Mouse (Mus musculus): ENCODE data around the gene Naa10.

Naa10 gene

DNA sequence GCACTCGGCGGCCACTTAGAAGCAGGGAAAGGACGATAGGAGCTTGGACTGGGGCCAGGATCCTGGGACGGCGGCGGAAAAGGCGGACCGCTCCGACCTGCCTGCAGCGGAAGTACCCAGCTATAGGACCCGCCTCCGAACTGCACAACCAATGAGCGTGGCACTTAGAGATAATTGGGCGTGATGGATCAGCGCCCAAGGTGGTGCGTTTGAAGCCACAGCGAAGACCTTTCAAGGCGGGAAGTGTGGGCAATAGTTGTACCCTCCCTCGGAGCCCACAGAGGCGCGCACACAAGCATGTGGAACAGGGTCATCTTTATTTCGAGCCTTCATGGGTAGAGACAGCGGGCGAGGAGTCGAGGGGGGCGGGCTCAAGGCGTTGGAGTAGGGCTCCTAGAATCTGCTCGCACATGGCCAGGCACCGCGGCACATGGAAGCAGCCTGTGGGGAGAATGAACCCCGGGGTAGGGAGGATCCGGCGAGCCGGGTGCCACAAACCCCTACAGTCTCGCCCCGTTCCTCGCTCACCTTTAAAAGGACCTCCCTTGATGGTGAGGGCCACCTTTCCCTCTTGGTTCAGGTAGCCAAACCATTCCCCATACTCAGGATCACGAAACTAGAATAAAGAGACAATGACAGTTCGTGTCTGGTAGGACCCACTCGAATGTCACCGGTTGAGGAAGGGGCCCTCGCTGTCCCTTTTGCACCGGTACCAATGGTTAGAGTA, at the start of gene Naa10, which contains the start of gene Arhgap4:
Gene Naa10 (minus strand): TSS at position 122 of the 727 bp plus-strand sequence.
Gene Arhgap4 (minus strand): TSS at position 48 of the 727 bp plus-strand sequence.
- peak; percentile 90 to 92 for DNase-seq

DNA sequence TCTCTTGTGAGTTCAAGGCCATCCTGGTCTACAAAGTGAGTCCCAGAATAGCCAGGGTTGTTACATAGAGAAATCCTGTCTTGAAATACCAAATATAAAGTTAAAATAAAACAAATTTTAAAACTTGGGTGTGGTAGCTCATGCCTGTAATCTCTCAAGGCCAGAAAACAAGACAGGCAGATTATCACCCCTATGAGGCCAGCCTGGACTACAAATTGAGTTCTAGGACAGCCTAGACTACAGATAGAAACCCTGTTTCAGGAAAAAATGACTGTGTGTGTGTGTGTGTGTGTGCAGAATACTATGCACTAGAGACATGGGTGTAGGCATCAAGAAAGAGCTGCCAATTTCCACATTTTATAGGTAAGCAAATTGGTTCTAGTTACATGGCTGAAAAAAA, 49.0 kb upstream of the Naa10 start:
- DNase-seq = no peak

DNA sequence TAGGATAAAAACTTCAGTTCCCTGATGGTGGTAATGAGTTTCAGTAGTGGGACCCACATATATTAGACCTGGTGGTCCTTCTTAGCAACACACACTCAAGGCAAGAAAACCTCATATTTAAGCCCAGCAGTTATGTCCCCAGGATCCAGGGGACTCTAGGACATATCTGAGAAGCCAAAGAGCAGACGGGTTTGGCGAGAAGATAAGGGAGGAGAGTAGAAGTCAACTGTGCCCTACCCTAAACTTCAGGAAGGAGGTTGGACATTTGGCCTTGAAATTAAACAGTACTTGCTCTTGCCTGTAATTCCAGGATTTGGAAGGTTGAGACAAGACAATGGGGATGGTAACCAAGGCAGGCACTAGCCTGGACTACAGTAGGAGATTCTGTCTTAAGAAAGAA, 48.0 kb upstream of the Naa10 start:
- no peak for DNase-seq

DNA sequence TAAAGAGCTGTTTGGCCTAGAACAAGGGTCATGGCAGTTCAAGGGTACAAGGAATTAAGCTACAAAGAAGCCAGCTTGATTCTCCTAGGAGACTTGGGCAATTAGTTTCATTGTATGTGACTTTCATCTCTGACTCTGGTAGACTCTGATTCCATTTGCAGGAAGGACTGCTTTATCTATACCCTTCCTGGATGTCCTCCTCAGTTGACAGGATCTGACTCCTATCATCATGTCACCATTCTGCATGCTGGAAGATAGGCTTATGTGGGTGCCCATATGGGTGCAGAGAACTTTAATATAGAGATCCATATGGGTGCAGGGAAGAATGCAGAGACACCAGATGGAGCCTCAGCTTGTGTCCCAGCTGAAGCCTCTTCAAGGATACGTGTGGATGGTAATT, 47.4 kb upstream of the Naa10 start:
- DNase-seq = no peak

DNA sequence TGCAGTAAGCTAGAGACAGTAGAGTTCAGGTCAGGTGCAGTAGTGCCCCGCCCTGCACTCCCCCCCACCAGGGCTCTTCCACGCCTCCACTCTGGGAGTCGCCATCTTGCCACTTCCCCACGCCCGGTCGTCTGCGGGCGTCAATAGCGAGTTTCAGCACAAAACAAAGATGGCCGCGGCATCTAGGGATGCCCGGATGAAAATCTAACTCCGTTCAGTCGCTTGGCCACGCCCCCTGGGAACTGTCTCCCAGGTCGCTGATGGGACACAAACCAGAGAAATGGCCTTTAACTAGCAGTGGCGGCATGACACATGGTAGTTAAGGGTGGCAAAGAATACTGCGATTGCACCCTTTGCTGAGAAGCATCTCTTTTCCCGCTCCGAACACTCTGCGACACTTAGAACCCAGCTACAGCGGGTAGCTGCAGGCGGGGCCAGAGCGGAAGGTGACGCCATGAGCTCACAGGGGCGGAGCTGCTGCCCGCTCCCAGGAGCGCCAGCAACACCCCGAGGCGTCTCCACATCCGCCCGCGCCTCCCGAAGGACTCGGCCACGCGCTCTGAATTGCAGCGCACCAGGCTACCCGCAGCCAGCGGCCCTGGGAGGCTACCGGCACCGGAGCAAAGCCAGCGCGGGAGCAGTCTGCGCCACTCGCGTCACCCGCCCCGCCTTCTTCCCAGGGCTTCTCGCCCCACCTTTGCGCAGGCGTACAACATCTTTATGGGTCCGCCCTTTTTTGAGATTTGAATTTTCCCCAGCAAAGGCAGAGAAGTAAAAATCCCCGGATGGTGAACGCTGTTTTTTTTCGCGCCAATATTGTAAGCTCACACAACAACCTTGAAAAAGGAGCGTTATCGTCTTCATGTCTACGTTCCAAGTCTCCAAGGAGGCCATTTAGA, 45.7 kb upstream of the Naa10 start:
- DNase-seq = peak; percentile 89 to 90

DNA sequence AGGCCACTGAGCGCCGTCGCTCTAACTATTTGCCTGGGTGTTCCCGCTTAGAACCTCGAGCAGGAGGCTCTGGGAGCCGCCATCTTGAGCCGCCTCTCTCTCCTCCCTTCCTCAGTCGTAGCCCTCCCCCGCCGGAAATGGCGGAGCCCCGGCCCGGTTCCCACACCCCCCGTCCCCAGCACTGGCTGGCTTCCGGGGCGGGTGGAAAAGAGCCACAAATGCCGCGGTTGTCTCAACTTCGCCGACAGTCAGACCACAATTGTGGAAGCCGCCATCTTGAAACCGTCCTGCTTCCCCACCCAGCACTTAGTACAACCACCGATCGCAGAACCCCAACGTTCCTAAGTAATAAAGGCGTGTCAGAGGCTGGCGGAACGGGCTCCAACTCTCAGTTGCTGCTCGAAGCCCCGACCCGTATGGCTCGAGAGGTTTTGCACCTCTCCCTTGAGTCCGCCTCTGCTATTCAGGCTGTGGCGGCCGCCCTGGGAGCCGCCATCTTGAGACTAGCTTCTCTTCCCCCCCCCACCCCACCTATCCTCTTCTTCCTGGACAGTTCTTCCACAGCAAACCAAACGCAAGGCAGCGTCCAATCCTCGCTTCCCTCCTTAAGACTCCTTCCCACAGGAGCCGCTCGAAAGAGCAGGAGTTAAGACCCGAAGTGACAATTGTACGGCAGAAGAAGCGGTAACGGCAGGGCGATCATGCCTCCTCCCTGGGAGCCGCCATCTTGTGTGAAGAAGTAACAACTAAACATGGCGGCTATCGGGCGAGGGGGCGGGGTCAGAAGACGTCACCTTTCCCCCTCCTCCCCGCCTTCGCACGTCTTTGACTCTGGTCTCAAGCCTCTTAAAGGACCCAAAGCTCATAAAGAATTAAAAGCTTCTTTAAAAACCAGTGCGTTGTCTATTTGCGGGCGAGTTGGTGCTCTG, 44.8 kb upstream of the Naa10 start, which contains the start of gene Hcfc1:
Gene Hcfc1 (minus strand): TSS at position 110 of the 929 bp plus-strand sequence.
- DNase-seq = peak; percentile 87 to 89

DNA sequence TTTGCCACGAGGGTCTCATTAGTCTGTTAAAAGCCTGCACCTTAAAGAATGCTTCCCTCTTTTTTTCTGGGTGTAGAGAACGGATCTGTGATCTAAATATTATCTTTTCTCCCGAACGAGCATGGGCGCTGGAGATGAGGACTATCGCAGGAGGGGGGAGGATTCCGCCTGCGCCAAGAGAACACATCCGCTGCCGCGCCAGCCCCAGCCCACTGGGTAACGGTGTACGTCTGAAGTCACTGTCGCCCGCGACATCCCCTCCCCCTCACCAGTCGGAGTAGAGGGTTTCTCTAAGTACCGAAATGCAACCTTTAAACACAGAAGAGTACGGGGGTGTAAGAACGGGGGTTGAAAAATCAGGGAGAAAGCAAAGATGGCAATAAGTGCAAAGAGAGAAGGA, 43.6 kb upstream of the Naa10 start:
- peak; percentile 49 to 58 for DNase-seq

DNA sequence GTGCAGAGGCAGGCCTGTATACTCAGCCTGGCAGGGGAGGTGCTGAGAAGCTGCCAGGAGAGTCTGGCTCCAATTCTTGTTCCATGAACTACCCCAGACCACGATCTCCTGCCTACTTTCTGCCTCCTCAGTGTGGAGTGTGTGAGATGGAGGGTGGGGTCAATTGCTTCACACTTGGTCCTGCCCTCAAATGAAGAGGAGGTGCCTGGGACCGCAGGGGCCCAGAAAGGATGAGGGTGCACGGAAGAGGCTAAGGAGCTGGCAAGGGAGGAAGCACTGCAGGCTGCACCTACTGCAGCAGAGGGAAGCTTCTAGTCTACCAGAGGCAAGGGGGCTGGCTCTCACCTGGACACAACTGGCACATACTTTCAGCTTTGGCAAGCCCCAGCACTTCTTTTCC, 42.6 kb upstream of the Naa10 start:
- no peak for DNase-seq

DNA sequence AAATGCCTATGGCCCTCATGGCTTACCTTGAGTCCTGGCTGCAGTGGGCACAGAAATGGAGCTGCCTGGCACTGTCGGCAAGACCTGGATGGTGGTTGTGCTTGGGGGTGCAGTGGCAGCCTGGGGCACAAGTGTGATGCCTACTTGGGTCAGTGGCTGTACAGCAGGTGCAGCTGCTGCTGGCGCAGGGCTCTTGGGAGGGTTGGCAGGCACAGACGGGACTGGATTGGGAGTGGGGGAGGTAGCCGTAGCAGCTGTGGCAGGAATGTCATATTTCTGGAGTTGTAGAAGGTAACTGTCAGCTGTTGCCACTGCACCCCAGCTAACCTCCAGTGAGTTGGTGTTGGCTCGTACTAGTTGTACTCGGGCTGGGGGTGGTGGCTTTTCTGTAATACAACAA, 33.2 kb upstream of the Naa10 start:
- DNase-seq = no peak

DNA sequence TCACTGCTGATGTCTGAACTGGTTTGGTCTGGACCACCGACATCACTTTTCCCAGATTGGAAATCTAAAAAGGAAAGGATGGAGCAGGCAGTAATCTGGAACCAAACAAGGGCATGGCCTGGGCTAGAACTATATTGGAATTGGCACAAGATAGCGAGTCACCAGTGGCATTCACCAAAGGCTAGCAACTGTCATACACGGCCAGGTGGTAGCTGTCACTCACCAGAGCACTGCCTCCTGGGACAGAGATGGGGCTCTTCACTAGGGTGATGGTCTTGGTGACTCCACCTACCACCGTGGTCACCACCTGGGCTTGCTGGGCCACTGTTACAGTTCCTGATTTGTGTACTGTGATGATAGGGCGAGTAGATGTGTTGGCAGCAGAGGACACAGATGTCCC, 30.9 kb upstream of the Naa10 start:
- no peak for DNase-seq

DNA sequence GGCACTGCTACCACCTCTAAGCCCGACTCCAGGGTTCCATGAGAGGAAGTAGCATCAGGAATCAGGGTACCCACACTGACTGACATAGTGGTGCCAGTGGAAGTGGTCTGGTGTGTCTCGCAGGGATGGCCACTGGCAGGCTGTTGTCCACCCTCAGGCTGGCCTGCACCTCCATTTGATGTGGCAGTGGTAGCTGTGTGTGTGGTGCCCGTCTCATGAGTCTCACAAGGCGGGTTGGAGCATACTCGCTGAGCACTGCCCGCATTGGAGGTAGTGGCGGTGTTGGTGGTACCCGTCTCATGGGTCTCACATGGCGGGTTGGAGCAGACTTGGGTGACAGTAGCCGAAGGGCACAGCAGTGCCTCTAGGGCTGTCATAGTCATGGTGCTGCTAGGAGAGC, 27.6 kb upstream of the Naa10 start:
- DNase-seq = no peak

DNA sequence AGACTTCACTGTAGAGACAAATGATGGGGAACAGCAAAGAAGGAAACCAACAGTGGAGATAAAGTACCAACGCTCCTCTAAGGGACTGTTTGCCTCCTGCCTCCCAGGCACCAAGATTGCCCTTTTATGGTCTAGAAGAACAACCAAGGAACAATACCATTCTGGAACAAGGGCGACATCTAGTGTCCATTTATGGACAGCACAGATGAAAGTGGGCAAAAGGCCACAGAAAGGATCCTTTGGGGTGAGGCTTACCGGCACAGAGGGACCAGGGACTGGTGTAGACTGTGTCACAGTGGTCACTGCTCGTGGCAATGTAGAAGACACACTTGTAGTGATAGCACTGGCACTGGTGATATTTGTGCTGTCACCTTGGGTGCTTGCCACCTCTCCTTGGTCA, 26.9 kb upstream of the Naa10 start:
- peak; percentile 59 to 69 for DNase-seq

DNA sequence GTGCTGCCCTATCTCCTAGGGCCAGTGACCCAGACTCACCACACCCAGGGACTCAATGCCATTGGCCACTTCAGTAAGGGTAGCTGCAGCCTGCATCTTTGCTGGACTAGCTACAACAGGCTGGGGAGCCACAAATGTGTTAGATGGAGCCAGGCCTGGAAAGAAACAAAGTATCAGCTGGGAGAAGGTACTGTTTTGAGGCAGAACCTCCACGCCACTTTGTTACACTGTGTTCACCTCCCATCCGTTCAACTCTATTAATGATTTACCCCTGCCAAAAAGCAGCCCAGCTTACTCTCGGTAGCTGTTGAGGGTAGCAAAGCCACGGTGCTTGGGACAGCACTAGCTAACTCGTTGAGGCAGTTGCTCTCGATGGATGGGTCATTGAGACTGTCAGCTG, 25.2 kb upstream of the Naa10 start:
- DNase-seq = no peak

DNA sequence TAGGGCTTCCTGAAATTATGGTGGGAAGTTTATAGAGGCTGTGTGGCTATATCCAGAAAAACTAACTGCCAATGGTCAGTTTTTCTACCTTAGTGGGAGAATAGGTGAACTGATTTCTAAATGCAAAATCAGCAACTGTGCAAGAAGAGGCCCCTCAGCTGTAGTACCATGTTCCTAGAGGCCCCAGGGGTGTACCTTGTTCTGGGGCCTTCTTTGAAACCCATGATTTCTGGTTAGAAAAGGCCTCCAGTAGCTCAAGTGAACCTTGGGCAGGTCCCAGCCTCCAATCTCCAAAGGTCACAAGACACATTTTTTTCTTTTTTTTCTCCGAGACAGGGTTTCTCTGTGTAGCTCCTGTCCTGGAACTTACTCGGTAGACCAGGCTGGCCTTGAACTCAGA, 20.6 kb upstream of the Naa10 start:
- no peak for DNase-seq

DNA sequence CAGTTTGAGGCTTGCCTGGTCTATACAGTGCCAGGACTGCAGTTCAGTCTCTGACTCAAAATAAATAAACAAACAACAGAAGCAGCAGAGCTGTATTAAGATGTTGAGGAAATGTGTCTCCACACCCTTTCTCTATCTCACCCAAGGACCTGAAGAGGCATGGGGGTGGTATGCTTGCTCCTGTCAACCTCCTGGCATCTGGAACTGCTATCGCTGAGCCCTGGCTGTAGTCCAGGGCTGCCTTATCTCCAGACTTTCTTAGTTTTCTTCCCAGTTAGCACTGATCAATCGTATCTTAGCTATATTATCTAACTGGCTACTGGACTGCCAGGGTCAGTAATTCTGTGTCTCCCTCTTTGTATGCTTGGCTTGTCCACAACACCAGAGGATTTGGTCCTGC, 20.1 kb upstream of the Naa10 start:
- DNase-seq = no peak

DNA sequence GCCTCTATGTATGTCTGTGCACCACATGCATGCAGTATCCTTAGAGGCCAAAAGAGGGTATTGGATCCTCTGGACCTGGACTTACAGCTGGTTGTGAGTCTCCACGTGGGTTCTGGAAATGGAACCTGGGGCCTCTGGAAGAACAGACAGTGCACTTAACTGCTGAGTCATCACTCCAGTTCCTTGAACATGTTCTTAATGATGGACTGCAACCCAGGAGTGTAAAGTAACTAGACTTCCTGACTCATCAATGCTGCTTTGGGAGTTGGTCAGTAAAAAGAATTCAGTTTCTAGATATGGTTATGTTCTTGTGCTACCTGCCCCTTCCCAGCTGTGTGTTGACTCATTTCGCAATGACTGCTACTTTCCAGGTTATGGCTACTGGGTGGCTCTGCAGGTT, 10.1 kb upstream of the Naa10 start:
- no peak for DNase-seq

DNA sequence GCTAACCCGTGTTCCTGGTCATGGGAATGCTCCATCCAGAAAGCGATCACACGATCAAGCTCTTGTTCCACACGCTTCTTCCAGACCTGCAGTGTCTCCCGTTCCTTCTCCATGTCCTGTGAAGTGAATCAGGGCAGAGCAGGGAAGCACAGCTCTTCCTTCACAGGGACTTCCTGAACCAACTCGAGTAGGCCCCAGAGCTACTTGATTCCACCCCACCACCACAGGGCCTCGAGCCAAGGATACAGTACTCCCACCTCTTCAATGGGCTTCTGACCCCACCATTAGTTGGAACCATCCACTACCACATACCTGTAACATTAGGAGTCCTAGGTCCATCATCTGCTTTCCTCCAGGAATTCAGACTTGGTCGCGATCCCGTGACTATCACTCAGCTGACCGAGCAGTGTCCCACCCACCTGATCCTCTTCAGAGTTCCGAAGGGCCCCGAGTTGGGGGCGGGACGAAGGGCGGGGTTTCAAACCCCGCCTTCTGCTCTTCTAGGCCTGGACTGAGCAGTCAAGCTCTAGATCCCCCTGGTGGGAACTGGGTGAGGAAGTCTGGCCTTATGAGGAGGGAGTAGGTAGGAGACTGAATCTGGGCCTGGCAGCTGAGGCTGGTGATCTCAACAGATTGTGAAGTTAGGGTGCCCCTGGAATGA, 8.8 kb upstream of the Naa10 start, which contains the start of gene Renbp:
Gene Renbp (minus strand): TSS at position 449 of the 661 bp plus-strand sequence.
- no peak for DNase-seq

DNA sequence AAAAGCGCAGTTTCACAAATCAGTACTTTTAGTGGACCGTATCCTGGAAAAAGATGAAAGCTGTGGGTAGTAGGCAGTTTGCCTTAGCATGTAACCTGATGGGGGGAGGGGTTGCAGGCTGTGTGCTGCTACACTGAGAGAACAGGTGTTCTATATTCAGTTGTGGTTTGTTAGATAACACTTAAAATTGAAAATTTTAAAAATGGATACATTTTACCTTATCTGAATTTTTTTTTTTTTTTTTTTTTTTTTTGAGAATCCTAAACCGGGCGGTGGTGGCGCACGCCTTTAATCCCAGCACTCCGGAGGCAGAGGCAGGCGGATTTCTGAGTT, 772 bp upstream of the Naa10 start:
- DNase-seq = peak in 1 of 2 experiments; percentile 12

DNA sequence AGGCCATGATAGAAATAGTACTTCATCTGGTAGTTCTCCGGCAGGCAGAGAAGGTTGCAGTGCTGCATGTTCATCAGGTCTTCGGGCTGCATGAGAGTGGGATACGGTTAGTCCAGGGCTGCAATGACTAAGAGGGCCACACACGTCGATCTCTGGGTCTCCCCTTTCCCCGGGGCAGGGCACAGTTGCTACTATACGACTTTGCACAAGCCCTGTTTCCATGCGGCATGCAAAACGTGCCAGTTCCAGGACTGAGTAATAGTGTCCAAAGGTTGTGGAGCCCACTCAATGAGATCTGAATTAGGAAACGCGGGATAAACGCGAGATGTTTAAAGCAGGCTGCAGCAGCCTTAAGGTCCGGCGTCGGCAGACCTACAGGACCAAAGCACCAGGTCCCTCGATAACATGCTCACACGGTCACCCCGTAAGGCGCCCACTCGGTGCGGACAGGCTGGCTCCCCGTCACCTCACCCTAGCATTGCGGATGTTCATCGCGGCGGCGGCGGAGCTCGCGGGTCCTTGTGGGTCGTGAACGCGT, 390 bp downstream of the Naa10 start:
- DNase-seq = no peak

DNA sequence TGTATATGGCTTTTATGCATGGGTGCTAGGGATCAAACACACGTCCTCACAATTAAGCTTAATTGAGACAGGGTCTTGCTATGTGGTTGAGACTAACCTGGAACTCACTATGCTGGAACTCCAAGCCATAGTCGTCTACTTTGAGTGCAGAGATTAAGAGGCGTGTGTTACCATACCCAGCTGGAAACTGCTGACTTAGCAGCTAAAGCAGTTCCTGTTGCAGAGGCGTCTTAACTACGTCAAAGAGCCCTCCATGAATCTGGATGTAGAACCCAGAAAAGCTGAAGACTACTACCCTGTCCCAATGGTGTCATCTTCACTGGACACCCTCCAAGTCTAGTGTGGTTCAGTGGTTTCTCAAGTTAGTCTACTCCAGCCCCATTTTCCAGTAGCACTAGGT, 3.1 kb downstream of the Naa10 start:
- DNase-seq = no peak

DNA sequence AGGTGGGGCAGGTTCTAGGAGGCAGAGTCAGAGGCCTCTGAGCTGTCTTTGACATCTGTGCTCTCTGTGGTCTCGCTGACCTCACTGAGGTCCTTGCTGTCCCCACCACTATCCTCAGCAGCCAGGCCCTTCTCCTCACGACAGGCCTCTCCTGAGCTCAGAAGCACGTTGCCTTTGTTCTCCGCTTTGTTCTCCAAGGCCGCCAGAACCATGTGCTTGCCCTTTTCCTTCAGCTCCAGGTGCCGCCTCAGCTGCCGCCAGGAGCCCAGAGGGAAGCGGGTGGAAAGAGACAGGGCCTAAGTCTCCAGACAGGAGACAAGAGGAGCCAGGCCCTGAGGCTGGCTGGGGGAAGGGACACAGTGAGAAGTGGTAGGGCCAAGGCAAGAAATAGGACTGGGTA, 4.8 kb downstream of the Naa10 start:
- DNase-seq = no peak
